Mouse (Mus musculus): ENCODE measurements around the gene Rrm1. TPM values are rescaled to one million over a fixed set of nuclear protein-coding genes. Genes with fewer than 3 reads are reported as not detected.
"Not testable (repeated sequence)": the region's sequence is repeated elsewhere in the genome, so short reads cannot be mapped to it uniquely, and the experiment has no call there.

Rrm1 gene
- total RNA-seq, 2 experiments from 2014 or later: 10.1 to 10.2 TPM

- DNase-seq (ENCODE audit: low spot score in 2 of 2): no peak
- intact Hi-C loops (cut with DNase I): no loop called here
These were observed 31.2 kb downstream of the Rrm1 start for GRCm38 (mm10) chr7:102472675-102473074.

GRCm38 (mm10) chr7:102476601-102477000, 35.1 kb downstream of the Rrm1 start:
- no peak for DNase-seq (ENCODE audit: low spot score in 2 of 2)

GRCm38 (mm10) chr7:102477377-102477776, 35.9 kb downstream of the Rrm1 start:
- DNase-seq (ENCODE audit: low spot score in 2 of 2): no peak
- intact Hi-C loops (cut with DNase I): no loop called here

More at GRCm38 (mm10) chr7:102476601-102477000, 35.1 kb downstream of the Rrm1 start:
- intact Hi-C loops (cut with DNase I): no loop called here

GRCm38 (mm10) chr7:102478425-102478824, 36.9 kb downstream of the Rrm1 start:
- intact Hi-C loops (cut with DNase I): no loop called here
- DNase-seq (ENCODE audit: low spot score in 2 of 2): no peak

- DNase-seq (ENCODE audit: low spot score in 2 of 2): no peak
- intact Hi-C loops (cut with DNase I): no loop called here
These were observed 37.4 kb downstream of the Rrm1 start for GRCm38 (mm10) chr7:102478926-102479325.

GRCm38 (mm10) chr7:102479368-102480078, 38.0 kb downstream of the Rrm1 start:
- DNase-seq (ENCODE audit: low spot score in 2 of 2): no peak
- intact Hi-C loops (cut with DNase I): no loop called here

GRCm38 (mm10) chr7:102480821-102481220, 39.3 kb downstream of the Rrm1 start:
- no peak for DNase-seq (ENCODE audit: low spot score in 2 of 2)
- intact Hi-C loops (cut with DNase I): no loop called here

- DNase-seq (ENCODE audit: low spot score in 2 of 2): no peak
- intact Hi-C loops (cut with DNase I): no loop called here
These were observed 40.1 kb downstream of the Rrm1 start, which contains the start of gene Olfr543 for GRCm38 (mm10) chr7:102481579-102481978. Olfr543 (minus strand) TSS chr7:102481679.

- DNase-seq (ENCODE audit: low spot score in 2 of 2): no peak
- intact Hi-C loops (cut with DNase I): no loop called here
These were observed 42.2 kb downstream of the Rrm1 start for GRCm38 (mm10) chr7:102483665-102484064.

GRCm38 (mm10) chr7:102484766-102485165, 43.3 kb downstream of the Rrm1 start:
- intact Hi-C loops (cut with DNase I): not testable (repeated sequence)

GRCm38 (mm10) chr7:102486105-102486504, 44.6 kb downstream of the Rrm1 start:
- DNase-seq (ENCODE audit: low spot score in 2 of 2): no peak
- intact Hi-C loops (cut with DNase I): no loop called here

More at GRCm38 (mm10) chr7:102484766-102485165, 43.3 kb downstream of the Rrm1 start:
- DNase-seq (ENCODE audit: low spot score in 2 of 2): not testable (repeated sequence)

- no peak for DNase-seq (ENCODE audit: low spot score in 2 of 2)
- intact Hi-C loops (cut with DNase I): no loop called here
These were observed 46.7 kb downstream of the Rrm1 start, which contains the start of gene Olfr544 for GRCm38 (mm10) chr7:102488161-102488560. Olfr544 (minus strand) TSS chr7:102488313.

GRCm38 (mm10) chr7:102494416-102494815, 52.9 kb downstream of the Rrm1 start:
- intact Hi-C loops (cut with DNase I); DNase-seq (ENCODE audit: low spot score in 2 of 2): not testable (repeated sequence)

GRCm38 (mm10) chr7:102499473-102499872, 58.0 kb downstream of the Rrm1 start, which contains the start of gene Olfr545:
Olfr545 (minus strand) TSS chr7:102499573.
- intact Hi-C loops (cut with DNase I): no loop called here

GRCm38 (mm10) chr7:102501986-102502385, 60.5 kb downstream of the Rrm1 start:
- intact Hi-C loops (cut with DNase I): loop anchor here (10.0 kb wide), 1 partner anchor 1443 kb away; the partner anchor contains the start of gene Olfr633
- no peak for DNase-seq (ENCODE audit: low spot score in 2 of 2)

More at GRCm38 (mm10) chr7:102499473-102499872, 58.0 kb downstream of the Rrm1 start, which contains the start of gene Olfr545:
- no peak for DNase-seq (ENCODE audit: low spot score in 2 of 2)

- peak; percentile 78 to 82 for DNase-seq (ENCODE audit: low spot score in 2 of 2)
- intact Hi-C loops (cut with DNase I): loop anchor here (5.0 to 10.0 kb wide), 2 partner anchors 1365 to 1438 kb away; partner anchors contain the start of gene Olfr633
These were observed 65.4 kb downstream of the Rrm1 start for GRCm38 (mm10) chr7:102506848-102507247.

GRCm38 (mm10) chr7:102508066-102508465, 66.6 kb downstream of the Rrm1 start:
- intact Hi-C loops (cut with DNase I): loop anchor here (5.0 to 10.0 kb wide), 2 partner anchors 1364 to 1437 kb away; partner anchors contain the start of gene Olfr633

GRCm38 (mm10) chr7:102508666-102509065, 67.2 kb downstream of the Rrm1 start:
- intact Hi-C loops (cut with DNase I): loop anchor here (5.0 to 10.0 kb wide), 2 partner anchors 1364 to 1436 kb away; partner anchors contain the start of gene Olfr633

More at GRCm38 (mm10) chr7:102508066-102508465, 66.6 kb downstream of the Rrm1 start:
- no peak for DNase-seq (ENCODE audit: low spot score in 2 of 2)

GRCm38 (mm10) chr7:102509726-102510125, 68.2 kb downstream of the Rrm1 start:
- DNase-seq (ENCODE audit: low spot score in 2 of 2): no peak

More at GRCm38 (mm10) chr7:102508666-102509065, 67.2 kb downstream of the Rrm1 start:
- no peak for DNase-seq (ENCODE audit: low spot score in 2 of 2)

GRCm38 (mm10) chr7:102511927-102512326, 70.4 kb downstream of the Rrm1 start:
- DNase-seq (ENCODE audit: low spot score in 2 of 2): no peak
- intact Hi-C loops (cut with DNase I): loop anchor here (2.0 to 10.0 kb wide), 2 partner anchors 407 to 1293 kb away; no protein-coding TSS in a partner anchor

More at GRCm38 (mm10) chr7:102509726-102510125, 68.2 kb downstream of the Rrm1 start:
- intact Hi-C loops (cut with DNase I): loop anchor here (5.0 to 10.0 kb wide), 3 partner anchors 1295 to 1435 kb away; partner anchors contain the start of gene Olfr633

All from left cerebral cortex, postnatal 25 days (tissue).